Mouse (Mus musculus): Measurements from ENCODE around the gene Dffa. TPM values are rescaled to one million over a fixed set of nuclear protein-coding genes. Genes with fewer than 3 reads are reported as not detected.
"Not testable (repeated sequence)": the region's sequence is repeated elsewhere in the genome, so short reads cannot be mapped to it uniquely, and the experiment has no call there.

The Dffa gene
- polyA plus RNA-seq, 1 experiment: 3.8 TPM

DNA sequence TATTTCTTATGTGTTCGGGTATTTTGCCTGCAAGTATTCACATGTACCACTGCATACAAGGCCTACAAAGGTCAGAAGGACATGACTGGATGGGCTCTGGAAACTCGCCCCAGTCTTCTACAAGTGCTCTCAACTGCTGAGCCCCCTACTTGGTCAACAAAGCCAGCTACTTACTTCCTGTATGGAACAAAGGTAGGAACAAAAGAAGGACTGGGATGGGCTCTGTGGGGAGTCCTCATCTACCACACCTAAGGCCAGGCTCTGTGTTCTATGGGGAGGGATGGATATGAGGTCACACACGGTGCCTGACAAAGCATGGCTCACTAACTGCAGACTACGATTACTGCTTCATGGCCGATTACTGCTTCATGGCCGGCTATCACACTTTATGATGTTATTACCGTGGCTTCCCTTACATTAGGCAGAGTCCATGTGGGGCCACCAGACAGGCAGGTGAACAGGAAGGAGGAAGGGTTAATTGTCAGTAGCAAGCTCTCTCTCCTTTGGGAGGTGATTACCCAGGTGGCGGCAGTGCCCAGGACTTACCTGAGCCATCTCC lies 53.5 kb downstream of the Dffa start:
- peaks cover 100% of the 10 kb centered on the region for H3K36me3 ChIP-seq (replicated peaks; ENCODE audit: low read length)
- TF ChIP-seq GATA1 (IDR thresholded peaks at IDR 0.05; ENCODE audit: borderline replicate concordance, low read length) (no peak), FLI1 (IDR thresholded peaks at IDR 0.05; ENCODE audit: low read length) (no peak)
- H3K4me1 ChIP-seq: peaks cover 22% of the 10 kb centered on the region; the same call in 1 of the 2 replicates

DNA sequence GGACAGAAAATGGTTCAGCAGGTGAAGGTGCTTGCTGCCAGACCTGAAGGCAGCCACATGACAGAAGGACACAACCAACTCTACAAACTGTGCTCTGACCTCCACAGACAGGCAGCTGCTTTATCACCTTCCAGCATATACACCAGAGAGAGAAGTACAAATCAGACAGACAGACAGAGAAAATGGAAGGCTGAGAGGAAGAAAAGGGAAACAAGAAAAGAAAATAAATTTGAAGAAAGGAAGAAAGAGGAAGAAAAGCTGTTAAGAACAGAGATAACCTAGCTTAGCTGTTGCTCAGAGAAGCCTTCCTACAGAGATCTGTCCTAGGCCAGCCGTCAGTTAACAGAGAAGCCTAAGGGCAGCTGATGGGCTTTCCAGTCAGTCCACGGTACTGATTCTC lies 55.3 kb downstream of the Dffa start:
- Histone ChIP-seq H3K36me3 (replicated peaks; ENCODE audit: low read length) (peaks cover 100% of the 10 kb centered on the region), H3K27me3 (replicated peaks) (no peaks in the 10 kb centered on the region), H3K9me3 (0 out of 2 replicates have a peak, but pooled peaks cover 2% of the 10 kb centered on the region), H3K4me1 (peaks cover 32% of the 10 kb centered on the region), H3K4me3 (replicated peaks) (no peak overlapping the region)
- TF ChIP-seq FLI1 (IDR thresholded peaks at IDR 0.05; ENCODE audit: low read length) (no peak), GATA1 (IDR thresholded peaks at IDR 0.05; ENCODE audit: borderline replicate concordance, low read length) (no peak)

More for the DNA sequence above, 53.5 kb downstream of the Dffa start:
- no peaks in the 10 kb centered on the region for H3K27me3 ChIP-seq (replicated peaks)
- H3K9me3 ChIP-seq: 0 out of 2 replicates have a peak, but pooled peaks cover 2% of the 10 kb centered on the region
- H3K4me3 ChIP-seq (replicated peaks): no peak overlapping the region

DNA sequence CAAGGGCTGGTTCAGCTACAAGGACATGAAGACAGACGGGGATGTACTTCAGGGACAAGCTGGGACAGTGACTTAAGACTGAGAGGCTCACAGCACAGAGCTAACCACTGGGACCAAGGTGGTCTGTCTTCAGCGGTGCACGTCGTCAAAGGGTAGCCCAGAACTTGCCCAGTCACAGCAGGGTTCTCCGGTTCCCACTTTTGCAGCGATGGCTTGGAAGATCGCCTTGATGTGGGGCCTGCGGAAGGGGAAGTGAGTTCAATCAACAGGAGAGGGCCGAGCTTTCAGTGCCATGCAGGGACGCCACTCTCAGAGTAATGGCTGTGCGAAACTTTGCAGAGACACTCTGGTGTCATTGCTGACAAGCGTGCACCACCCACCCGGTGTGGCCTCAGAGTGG lies 55.9 kb downstream of the Dffa start:
- Histone ChIP-seq H3K9me3 (0 out of 2 replicates have a peak, but pooled peaks cover 2% of the 10 kb centered on the region), H3K36me3 (replicated peaks; ENCODE audit: low read length) (peaks cover 100% of the 10 kb centered on the region), H3K4me1 (peaks cover 39% of the 10 kb centered on the region), H3K4me3 (replicated peaks) (no peak overlapping the region), H3K27me3 (replicated peaks) (no peaks in the 10 kb centered on the region)
- TF ChIP-seq GATA1 (IDR thresholded peaks at IDR 0.05; ENCODE audit: borderline replicate concordance, low read length) (no peak), FLI1 (IDR thresholded peaks at IDR 0.05; ENCODE audit: low read length) (no peak)

DNA sequence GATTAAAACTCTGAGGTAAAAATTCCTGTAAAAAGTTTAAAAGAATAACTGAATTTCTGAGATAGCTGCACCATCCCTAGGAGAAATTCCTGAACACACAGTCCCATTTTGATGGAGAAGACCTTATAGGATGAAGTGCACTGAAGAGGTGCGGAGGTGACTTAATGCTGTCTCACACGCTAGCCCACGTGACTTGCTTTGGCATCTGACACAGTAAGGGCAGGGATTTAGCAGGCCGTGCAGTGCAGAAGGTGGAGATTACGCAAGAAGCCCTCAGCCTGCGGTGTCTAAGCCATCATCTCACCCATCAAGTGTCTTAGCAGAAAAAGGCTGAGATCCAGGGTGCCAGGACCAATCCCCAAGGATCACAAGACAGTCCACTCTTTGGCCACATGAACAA lies 57.2 kb downstream of the Dffa start:
- Histone ChIP-seq H3K36me3 (replicated peaks; ENCODE audit: low read length) (peaks cover 94% of the 10 kb centered on the region), H3K27me3 (replicated peaks) (no peaks in the 10 kb centered on the region), H3K9me3 (no peaks in the 10 kb centered on the region)

DNA sequence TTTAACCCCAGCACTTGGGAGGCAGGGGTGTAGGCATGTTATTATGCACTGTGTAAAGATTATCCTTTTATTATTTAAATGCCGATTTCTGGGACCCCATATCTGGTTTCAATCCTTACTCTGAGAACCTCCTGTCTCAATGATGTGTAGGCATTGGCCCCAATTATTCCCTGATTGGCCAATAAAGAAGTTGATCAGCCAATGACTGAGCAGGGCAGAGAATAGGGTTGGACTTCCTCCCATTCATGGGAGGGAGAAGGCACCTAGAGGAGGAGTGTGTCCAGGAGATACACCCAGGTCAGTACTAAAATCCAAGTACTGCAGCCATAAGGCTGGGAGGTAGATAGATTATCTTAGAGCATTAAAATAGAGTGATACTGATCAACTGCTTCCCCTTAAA lies 59.2 kb downstream of the Dffa start:
- no peak overlapping the region for H3K4me3 ChIP-seq (replicated peaks)
- peaks cover 54% of the 10 kb centered on the region for H3K4me1 ChIP-seq
- H3K36me3 ChIP-seq (replicated peaks; ENCODE audit: low read length): peaks cover 73% of the 10 kb centered on the region

More for the DNA sequence above, 57.2 kb downstream of the Dffa start:
- peaks cover 51% of the 10 kb centered on the region for H3K4me1 ChIP-seq
- H3K4me3 ChIP-seq (replicated peaks): peak overlapping the region; percentile 50
- TF ChIP-seq GATA1 (IDR thresholded peaks at IDR 0.05; ENCODE audit: borderline replicate concordance, low read length) (no peak), FLI1 (IDR thresholded peaks at IDR 0.05; ENCODE audit: low read length) (no peak)

DNA sequence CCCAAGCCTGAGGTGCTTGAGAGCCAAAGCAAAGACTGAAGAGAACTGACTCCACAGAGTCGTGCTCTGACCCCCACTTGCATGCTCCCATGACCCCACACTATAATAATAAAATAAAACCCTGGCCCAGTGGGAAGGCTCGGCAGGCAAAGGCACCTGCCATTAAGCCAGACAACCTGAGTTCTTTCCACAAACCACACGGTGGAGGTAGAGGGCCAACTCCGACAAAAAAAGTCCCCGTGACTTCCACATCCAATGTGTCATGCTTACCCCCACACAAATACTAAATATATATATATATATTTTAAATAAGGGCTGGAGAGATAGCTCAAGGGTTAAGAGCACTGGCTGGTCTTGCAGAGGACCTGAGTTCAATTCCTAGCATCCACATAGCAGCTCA lies 60.2 kb downstream of the Dffa start:
- Histone ChIP-seq H3K4me1 (peaks cover 59% of the 10 kb centered on the region), H3K27me3 (replicated peaks) (no peaks in the 10 kb centered on the region), H3K4me3 (replicated peaks) (no peak overlapping the region), H3K9me3 (no peaks in the 10 kb centered on the region), H3K36me3 (replicated peaks; ENCODE audit: low read length) (peaks cover 64% of the 10 kb centered on the region)
- TF ChIP-seq GATA1 (IDR thresholded peaks at IDR 0.05; ENCODE audit: borderline replicate concordance, low read length) (no peak), FLI1 (IDR thresholded peaks at IDR 0.05; ENCODE audit: low read length) (no peak)

More for the DNA sequence above, 59.2 kb downstream of the Dffa start:
- TF ChIP-seq FLI1 (IDR thresholded peaks at IDR 0.05; ENCODE audit: low read length): no peak
- TF ChIP-seq GATA1 (IDR thresholded peaks at IDR 0.05; ENCODE audit: borderline replicate concordance, low read length): no peak
- H3K27me3 ChIP-seq (replicated peaks): no peaks in the 10 kb centered on the region
- no peaks in the 10 kb centered on the region for H3K9me3 ChIP-seq

DNA sequence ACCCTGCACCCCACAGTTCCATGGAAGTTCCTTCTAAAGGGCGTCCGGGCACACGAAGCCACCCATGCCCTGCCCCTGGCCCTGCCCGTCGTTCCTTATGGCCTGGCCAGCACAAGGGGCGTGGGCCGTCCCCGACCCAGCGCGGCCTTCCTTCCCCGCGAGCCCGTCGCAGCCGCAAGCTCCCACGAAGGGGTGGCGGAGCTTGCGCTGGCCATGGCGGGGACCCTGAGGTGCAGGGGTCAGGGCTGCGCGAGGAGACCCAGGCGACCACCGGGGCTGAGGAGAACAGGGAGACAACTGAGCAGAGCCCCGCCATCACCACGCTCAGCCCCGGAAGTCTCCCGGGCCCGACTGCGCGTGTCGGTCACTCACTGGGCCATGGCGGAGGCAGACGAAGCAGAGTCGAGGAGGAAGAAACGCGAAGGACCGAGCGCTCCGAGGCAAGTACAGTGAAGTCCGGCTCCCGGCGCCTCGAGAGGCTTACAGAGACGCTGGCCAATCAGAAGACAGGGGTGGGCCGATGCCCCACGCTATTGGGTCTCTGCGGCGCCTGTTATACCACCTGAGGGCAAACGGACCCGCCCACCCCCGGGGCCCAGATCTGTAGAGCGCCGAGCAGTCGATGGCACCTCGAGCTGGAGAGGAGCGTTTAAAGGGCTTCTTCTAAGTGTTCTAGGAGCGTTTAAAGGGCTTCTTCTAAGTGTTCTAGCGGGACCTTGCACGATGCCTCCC lies 62.4 kb downstream of the Dffa start, which contains the start of gene Pgd:
Gene Pgd (minus strand): TSS at position 557 of the 732 bp plus-strand sequence.
- peaks cover 68% of the 10 kb centered on the region for H3K4me1 ChIP-seq
- TF ChIP-seq GATA1 (IDR thresholded peaks at IDR 0.05; ENCODE audit: borderline replicate concordance, low read length) (no peak), FLI1 (IDR thresholded peaks at IDR 0.05; ENCODE audit: low read length) (no peak)
- H3K9me3 ChIP-seq: no peaks in the 10 kb centered on the region
- peaks cover 42% of the 10 kb centered on the region for H3K36me3 ChIP-seq (replicated peaks; ENCODE audit: low read length)
- peak within 1 kb of the TSS; percentile 99 for H3K4me3 ChIP-seq (replicated peaks)
- no peaks in the 10 kb centered on the region for H3K27me3 ChIP-seq (replicated peaks)

DNA sequence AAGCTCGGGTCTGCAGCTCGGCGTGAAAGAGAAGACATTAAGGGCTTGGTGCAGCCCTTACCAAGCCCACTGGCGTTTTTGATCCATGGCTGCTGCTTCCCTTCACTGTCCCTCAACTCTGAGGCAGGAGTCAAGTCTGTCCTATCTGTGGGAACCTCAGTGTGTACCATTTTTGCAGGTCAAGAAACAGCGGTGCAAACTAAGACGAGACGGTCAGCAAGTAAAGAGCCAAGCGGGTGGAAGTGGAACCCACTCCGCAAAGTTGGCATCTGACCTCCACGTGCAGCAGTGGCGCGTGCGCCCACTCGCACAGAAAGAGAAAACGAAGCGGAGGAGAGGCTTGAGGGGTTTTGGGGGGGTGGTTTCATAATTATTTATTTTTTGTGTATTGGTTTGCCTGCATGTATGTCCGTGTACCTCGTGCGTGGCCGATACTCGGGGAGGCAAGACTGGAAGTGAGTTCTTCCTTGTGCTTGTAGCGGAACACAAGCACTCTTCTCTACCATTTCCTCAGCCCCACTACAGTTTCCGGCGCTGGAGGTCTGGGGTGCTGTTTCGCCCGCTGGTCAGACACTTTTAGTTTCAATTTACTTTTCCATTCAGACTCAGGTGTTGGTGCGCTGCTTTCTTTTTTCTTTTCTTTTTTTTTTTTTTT lies 63.1 kb downstream of the Dffa start:
- H3K27me3 ChIP-seq (replicated peaks): no peaks in the 10 kb centered on the region
- TF ChIP-seq FLI1 (IDR thresholded peaks at IDR 0.05; ENCODE audit: low read length): no peak
- no peak for TF ChIP-seq GATA1 (IDR thresholded peaks at IDR 0.05; ENCODE audit: borderline replicate concordance, low read length)
- H3K36me3 ChIP-seq (replicated peaks; ENCODE audit: low read length): peaks cover 35% of the 10 kb centered on the region
- peaks cover 73% of the 10 kb centered on the region for H3K4me1 ChIP-seq
- no peaks in the 10 kb centered on the region for H3K9me3 ChIP-seq
- peak overlapping the region; percentile 99 for H3K4me3 ChIP-seq (replicated peaks)

DNA sequence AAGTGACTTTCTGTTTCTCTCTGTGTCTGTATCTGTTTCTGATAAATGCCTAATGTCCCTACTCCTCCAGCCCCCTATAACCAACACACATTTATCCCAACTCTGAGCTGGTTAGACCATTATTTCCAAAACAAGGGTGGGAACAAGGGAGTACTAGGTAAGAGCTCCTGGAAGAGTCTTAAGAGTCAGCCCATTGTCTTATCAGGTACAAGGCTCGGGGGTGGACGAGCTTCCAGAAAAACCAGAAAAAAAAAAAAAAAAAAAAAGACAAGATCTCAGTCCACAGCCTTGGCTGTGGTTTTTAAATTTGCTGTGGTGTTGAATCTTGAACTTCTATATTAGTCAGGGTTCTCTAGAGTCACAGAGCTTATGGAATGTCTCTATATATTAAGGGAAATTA lies 64.1 kb downstream of the Dffa start:
- peaks cover 25% of the 10 kb centered on the region for H3K36me3 ChIP-seq (replicated peaks; ENCODE audit: low read length)
- H3K4me3 ChIP-seq (replicated peaks): peak overlapping the region; percentile 99
- peaks cover 81% of the 10 kb centered on the region for H3K4me1 ChIP-seq
- TF ChIP-seq GATA1 (IDR thresholded peaks at IDR 0.05; ENCODE audit: borderline replicate concordance, low read length): no peak
- no peak for TF ChIP-seq FLI1 (IDR thresholded peaks at IDR 0.05; ENCODE audit: low read length)
- no peaks in the 10 kb centered on the region for H3K27me3 ChIP-seq (replicated peaks)
- no peaks in the 10 kb centered on the region for H3K9me3 ChIP-seq

DNA sequence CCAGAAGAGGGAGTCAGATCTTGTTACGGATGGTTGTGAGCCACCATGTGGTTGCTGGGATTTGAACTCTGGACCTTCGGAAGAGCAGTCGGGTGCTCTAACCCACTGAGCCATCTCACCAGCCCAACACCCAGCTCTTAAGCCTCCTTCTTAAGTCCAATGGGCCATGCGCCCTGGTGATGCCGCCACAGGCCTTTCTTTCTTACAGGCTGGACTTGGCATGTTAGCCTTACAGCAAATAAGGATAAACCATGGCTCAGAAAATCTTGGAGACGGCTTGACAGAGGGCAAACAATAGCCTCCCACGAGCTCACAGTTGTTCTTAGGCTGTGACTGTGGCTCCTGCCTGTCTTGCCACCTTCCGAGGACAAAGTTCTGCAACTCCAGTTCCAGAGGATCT lies 66.0 kb downstream of the Dffa start:
- not testable (repeated sequence) for H3K27me3 ChIP-seq (replicated peaks); H3K9me3 ChIP-seq; H3K36me3 ChIP-seq (replicated peaks; ENCODE audit: low read length)
- H3K4me3 ChIP-seq (replicated peaks): peak overlapping the region; percentile 73
- H3K4me1 ChIP-seq: peaks cover 74% of the 10 kb centered on the region

Other genes starting within 250 kb of the Dffa start
- 40.1 and 45.3 TPM in 2 replicates for gene Pex14, start 4.3 kb upstream of the Dffa start, polyA plus RNA-seq (2012; ENCODE audit: insufficient read depth, low replicate concordance)
- gene Cort, start 22.6 kb downstream of the Dffa start, polyA plus RNA-seq (2012; ENCODE audit: insufficient read depth, low replicate concordance): 3.4 TPM in 1 of 2 replicates, not detected in the other
- 7.5 TPM in 1 of 2 replicates, not detected in the other for gene Cenps, start 33.5 kb downstream of the Dffa start, polyA plus RNA-seq (2012; ENCODE audit: insufficient read depth, low replicate concordance)
- gene Pgd, start 62.6 kb downstream of the Dffa start, polyA plus RNA-seq (2012; ENCODE audit: insufficient read depth, low replicate concordance): 102 and 133 TPM in 2 replicates
- gene Kif1b, start 203.5 kb downstream of the Dffa start, polyA plus RNA-seq (2012; ENCODE audit: insufficient read depth, low replicate concordance): 0.87 TPM in 1 of 2 replicates, not detected in the other